Mouse (Mus musculus) thymus, postnatal 25 days (tissue): ENCODE data around the gene Daam2.

Source experiments
- DNase-seq: peaks from one replicate; pipeline ENCODE4 v3.0.0; 2022

Daam2 gene

DNA sequence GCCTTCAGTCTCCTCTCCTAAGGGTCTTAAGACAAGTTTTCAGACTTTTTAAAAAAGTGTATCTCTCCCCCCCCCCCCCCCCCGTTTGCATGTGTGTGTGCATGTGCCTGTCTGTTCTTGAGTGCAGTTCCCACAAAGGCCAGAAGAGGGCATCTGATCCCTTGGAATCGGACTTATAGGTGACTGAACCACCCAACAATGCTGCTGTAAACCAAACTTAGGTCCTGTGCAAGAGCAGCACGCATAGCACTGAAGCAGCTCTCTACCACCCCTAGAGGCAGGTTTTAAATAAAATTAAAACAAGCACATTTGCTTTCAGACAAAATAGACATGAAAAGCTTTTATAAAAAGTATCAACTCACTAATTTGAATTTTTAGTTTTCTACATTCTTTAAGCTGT is 33.9 kb downstream of the Daam2 start:
- DNase-seq: peak; percentile 23

DNA sequence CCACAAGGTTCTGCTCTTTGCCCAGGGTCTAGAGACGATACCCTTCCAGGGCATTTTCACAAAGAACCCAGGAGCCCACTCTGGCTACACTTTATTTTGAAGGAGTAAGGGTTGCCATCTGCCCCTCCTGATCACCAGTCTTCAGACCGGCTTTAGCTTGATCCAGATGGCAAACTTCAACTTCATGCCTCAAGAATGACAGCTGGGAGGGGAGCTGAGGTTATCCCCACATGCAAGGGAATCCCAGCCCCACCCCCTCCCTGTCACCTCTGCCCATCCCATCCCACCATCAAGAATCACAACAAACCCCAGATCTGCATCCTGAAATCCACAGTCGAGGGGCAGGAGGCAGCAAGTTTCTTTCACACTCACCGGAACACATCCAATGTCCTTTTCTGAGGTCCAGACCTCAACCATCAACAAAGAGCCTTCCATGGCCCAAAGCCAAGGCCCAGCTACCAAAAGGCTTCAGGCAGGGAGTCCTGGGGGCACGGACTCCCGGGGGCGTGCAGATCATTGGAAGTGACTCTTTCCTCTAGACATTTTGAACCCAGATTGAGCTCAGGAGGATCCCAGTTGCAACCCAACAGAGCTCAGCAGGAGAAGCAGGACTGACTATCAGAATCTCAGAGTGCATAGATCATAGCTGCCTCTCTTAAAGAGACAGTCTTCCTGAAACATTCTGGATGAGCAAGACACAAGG is 35.5 kb downstream of the Daam2 start:
- no peak for DNase-seq

DNA sequence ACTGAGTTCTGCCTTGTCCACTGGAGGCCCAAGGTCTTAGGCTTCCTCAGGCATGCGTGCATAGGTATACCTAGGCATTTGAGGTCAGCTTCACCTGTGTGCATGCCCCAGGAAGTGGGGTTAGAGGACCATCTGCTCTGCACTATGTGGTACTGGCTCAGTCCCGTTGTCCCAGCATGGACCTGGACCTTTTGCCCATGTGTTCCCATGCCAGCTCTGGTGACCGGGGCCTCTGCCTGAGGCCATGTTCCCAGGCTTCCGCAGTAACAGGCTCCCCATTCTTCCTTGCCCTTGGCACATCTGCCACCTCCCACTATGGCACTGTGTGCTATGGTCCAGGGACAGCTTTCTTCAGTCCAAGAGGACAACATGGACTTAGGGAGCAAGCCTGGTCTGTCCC is 36.1 kb downstream of the Daam2 start:
- DNase-seq: no peak

DNA sequence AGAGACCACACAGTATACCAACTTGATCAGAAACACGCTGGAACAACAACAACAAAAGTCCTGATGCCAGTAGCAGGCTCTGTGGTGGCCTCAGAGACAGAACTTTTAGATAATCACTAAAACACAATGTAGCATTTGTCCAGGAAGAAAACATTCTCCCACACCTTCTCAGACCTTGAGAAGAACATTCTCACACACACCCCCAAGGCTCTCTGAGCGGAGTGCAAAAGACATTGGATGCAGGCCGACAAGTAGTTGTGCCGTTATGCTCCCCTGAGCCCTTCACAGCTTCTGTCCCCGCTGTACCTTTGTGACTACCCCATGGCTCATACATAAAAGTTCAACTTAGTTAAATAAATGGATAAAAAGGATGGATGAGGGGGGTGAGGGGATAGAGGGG is 37.6 kb downstream of the Daam2 start:
- DNase-seq: no peak

DNA sequence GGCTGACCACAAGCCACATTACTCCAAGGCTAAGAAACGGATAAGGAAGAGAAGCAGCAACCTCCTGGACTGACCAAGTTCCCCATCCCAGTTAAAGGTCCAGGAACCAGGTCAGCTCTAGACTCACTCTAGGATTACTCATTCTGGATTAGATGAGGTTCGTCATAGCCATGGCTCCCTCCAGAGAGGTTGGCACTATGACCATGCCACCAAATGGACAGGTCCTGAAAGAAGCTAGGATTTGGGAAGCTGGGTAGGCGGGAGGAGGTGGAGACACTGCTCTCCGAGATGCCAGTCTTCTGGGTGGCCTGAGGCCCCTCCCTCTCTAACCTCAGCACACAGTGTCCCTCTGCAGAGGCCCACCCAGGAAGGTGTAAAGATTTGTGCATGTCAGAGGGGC is 38.2 kb downstream of the Daam2 start:
- no peak for DNase-seq

DNA sequence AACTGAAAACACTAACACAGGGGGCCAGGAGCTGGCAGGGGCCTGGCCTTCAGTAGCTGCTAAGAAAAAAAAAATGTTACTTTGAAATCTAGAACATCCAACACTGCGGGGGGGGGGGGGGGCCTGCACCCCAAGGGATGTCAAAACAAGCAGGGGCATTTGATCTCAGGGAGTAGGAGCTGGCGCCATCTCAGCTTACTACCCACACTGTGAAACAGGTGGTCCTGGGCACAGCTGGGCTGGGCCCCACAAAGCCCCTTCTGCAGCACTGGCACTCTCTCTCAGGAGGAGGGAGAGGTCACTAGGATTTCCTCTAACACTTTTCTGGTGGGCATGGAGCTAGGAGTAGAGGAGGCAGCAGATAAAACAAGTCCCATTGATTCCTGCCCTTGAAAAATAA is 39.6 kb downstream of the Daam2 start:
- no peak for DNase-seq

DNA sequence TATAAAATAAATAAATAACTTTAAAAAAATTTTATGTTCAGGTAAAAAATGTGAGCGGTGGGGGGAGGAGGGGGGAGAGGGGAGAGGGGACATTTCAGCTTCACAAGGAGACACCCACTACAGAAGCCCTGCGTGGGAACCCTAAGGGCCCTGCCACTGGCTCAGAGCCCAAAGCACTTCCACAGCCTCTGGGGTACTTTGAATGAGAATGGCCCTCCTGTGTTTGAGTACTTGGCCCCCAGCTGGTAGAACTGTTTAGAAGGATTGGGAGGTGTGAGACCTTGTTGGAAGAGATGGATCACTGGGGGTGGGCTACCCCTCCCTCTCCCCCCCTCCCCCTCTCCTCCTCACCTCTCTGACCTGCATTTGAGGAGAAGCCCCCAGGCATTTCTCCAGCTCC is 41.7 kb downstream of the Daam2 start:
- no peak for DNase-seq

DNA sequence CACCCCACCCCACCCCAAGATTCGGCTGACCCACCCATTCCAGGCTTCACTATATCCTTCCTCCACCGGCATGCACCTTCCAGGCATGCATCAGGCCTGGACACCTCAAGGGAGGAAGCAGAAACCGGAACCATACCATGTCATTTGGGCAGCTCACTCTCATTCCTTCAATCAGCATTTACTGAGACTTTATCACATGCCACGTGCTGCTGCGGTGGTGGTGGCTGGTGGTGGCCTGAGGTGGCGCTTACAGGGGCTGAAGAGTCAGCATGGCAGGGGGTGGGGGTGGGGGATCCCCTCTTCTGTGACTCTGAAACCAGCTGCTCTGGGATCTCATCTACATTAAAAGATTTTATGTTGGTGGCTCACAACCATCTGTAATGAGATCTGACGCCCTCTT is 42.1 kb downstream of the Daam2 start:
- no peak for DNase-seq

DNA sequence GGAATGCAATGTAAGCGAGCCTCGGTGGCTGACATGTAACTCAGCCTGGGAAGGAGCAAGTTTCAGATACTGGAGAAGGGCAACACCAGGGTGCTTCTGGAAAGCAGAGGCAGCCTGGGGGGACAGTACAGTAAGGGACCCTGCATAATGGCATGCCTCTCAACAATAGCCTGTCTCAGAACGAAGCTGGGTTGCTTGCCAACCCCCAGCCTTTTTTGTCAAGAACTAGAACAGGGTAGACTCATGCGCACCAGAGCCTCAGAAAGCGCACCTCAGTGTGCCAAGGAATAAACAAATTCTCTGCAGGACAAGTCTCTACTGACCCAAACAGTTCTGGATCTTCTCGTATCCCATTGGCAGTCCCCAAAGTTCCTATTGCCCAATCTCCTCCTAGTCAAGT is 43.5 kb downstream of the Daam2 start:
- DNase-seq: no peak

DNA sequence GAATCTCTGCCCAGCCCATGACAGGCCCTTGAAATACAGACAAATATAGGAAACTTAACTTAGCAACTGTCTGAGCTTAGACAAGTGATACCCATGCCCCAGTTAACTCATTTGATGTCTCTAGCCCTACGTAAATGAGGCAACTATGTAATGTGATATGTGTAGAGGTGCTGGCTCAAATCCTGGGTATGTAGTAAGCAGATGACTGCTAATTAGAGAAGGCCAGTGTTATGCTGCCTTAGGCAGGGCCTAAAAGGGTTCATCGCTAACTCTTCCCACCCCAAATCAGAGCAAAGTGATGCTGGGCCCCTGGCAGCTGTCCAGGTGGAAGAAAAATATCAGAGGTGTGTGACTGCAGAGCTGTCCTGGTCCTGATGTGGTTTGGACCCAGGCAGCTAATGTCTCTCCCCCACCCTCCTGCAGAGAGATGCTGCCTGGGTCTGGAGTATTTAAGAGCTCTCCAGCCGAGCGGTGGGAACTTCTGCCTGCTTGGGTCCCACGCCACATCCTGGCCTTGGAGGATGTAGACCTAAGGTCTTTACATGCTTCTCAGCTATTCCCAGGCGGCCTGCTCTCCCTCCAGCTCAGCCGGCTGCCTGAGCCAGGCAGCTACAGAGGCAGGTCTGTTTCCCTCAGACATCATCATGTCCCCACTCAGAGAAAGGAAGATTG is 44.4 kb downstream of the Daam2 start:
- DNase-seq: no peak

DNA sequence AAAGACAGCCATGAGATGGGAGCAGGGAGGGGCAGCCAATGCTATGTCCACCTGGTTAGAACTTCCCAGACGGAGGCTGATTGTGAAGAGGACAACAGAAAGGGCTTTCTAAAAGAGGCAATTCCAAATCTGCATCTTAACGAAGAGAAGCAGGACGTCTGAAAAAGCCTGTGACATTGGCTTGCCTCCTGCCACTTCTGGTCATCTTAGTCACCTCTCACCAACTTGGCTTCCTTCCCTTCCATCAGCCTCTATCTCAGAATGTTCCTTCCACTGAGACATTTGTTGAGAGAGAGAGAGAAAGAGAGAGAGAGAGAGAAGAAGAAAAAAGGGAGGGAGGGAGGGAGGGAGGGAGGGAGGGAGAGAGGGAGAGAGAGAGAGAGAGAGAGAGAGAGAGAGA is 47.1 kb downstream of the Daam2 start:
- DNase-seq: no peak

DNA sequence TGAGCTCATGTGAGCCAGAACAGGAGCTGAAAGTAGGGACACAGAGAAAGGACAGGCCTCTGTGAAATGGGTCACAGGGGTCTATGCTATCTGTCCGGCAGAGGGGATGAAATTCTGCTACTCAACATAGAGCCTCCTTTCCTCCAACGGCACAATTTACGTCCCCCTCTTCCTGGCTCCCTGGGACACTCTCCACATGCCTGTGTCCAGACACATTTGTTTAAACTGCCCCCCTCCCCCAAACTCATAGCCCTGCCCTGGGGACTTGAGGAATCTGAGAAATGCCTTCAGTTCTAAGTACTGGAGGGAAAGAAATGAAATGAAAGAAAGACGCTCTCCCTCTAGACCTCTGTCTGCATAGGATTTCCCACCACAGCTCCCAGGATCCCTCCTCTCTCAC is 48.5 kb downstream of the Daam2 start:
- no peak for DNase-seq

DNA sequence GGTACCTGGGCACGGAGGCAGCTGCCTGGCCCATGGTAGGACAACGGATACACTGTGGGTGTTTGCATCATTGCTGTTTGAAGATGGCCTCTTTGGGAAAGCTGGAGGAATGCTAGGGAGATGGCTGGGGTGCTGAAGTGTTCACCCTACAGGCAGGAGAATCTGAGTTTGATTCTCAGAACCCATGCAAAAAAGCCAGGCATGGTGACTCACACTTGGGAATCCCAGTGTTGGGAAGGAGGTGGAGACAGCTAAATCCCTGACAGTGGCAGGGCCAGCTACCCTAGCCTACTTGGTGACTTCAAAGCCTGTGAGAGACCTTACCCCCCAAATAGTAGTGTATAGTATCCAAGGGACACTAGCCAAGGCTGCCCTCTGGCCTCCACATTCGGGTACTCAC is 49.0 kb downstream of the Daam2 start:
- no peak for DNase-seq

DNA sequence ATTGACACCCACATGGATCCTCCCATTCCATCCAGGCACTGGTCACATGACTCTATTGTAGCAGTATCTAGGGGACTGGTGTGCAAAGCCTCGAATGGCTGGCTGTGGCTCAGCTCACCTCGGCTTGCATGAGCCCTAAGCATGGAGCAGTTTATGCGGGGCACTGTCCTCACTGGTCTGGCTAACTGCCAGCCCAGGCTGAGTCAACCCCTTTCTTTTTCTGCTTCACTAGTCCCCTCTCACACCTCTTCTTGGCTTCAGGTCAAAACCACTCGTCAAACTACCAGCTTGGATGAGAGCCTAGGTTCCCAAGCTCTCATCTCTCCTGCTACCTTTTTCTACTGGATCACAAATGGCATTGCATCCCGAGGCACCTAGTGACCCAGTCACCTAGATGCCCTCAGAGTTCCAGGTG is 51.5 kb downstream of the Daam2 start:
- no peak for DNase-seq

DNA sequence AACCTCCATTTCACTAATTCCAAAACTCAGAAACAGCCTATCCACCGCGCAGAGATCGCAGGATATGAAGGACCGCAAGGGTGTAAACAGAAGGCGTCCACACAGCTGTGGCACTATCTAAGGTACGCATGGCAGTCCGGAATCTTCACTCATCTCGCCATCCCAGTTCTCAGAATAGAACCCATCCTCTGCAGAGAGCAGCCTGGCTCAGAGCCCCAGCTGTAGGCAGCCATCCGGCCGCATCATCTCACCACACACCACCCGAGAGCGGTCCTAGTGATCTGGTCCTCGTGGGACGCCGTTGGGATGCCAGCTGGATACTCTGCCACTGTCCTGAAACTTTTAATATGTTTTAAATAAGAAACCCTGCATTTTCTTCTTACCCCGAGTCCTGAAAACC is 54.7 kb downstream of the Daam2 start:
- DNase-seq: no peak

DNA sequence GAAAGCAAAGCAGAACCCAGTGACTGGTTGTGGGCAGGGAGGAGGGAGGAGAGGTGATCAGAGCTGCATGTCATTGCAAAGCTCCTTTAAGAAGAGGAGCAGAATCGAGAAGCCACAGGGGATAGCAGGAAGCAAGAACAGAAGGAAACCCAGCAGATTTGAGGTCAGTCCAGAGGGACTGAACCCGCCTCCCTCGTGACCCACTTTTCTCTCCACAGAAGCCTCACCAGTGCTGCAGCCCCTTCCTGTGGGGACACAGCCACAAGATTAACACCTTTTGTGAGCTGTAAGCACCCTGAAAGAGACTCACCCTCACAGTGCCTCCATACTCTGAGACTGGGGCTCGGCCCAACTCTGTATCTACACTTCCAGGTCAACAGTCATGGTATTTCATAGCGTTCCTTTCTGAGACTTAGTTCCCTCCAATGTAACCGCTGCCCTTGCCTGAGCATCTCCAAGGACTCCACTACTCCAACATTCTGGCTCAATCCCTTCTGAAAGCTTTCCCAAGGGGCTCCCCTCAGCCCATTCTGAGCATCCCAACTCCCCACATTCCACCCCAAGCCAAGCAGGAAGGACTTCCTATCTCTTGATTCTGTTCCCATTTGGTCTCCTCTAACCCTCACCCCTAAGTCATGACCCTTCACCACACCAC is 60.8 kb downstream of the Daam2 start:
- no peak for DNase-seq

DNA sequence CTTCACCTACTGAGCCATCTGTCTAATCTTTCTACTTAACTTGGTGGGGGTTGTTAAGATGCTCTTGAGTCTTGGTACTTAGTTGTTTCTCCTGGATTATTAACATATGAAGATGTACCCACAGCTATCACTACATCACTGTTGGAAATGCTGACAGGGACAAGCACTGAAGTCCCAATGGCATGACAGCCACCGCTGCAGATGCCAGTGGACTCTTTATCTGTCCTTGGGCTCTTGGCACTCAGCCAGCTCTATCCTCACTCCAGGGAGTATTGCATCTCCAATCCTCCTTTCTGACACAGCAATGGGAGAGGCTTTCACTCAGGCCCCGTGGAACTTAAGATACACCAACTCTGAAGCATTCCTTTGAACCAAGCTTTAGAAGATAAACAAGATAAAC is 63.9 kb downstream of the Daam2 start:
- no peak for DNase-seq

DNA sequence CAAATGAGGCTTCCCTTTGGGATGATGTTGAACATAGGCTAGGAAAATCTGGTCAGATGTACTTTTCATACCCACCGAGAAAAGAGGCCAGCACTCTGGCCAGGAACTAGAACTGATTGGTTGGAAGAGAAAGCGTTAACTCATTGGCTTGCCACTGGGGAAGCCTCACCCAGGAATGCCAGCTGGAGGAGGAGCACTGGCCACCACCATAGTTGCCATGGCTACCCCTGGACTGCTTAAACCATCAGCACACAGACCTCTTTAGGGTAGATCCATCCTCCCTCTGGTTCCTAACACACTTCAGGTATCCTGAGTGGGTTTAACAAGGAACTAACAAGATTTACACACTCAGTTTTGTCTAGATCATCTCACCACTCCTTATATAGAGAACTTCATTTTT is 64.5 kb downstream of the Daam2 start:
- no peak for DNase-seq

DNA sequence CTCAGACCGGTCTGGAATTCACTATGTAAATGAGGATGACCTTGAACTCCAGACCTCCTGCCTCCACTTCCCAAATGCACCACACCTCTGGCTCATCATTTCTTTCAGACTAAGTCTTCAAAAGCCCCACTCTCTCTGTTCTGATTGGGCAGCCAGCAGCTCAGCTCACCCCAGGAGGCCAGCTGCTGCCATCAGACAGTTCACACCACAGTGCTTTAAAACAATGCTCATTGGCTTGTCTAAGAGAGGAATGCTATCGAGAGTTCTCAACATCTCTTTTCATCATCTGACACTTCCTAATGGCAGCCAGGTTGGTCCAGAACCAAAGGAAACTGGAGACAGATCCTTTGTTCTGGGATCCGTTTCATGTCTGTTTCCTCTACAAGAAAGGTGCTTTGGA is 66.0 kb downstream of the Daam2 start:
- DNase-seq: no peak

DNA sequence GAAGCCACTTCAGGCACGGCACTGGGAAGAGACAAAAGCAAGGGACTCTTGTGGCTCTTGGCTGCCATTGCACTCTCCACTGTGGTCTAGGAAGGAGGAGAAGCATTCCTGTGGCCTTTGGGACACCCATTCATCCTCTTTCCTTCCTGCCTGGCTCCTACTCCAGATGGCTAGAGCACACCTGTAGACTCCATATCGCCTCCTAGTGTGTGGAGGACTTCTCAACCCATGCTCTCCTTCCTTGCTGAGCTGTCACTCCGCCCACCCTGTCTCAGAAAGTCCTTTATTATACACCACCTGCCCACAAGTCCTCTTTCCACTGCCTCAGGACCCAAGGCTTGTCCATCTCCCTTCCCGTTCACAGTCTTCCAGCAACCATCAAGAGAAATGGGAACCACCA is 70.9 kb downstream of the Daam2 start:
- DNase-seq: no peak

DNA sequence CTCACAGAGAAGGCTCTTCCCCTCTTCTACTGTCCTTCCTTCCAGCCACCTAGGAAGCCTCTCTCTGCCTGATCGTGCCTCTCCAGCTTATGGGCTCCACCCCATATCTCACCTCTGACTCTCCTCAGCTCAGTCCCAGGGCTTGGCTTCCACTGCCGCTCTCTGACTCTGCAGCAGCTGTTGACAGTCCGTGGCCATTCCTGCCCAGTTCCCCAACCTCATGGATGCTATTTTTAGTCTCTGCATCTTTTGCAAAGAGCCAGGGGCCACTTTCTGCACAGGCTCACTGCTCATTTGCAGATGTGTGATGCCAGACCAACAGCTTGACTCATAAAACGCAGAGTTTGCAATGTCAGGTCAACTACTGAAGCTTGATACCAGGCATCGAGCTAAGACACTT is 75.0 kb downstream of the Daam2 start:
- no peak for DNase-seq

DNA sequence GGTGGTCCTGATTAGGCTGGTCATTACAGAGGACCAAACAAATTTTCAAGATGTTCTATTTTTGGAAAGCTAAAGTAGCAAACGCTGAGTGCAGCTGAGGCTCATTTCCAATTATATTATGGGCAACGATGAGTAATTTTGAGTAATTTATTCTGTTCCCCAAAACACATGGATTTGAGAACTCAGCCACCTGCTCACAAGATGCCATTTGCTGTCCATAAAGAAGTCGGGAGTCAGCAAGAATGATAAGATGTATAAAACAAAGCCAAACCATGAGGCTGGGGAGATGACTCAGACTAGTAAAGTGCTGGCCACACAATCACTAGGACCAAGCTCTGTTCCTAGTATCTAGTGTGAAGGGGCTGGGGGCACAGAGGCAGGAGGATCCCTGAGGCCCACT is 79.7 kb downstream of the Daam2 start:
- no peak for DNase-seq

DNA sequence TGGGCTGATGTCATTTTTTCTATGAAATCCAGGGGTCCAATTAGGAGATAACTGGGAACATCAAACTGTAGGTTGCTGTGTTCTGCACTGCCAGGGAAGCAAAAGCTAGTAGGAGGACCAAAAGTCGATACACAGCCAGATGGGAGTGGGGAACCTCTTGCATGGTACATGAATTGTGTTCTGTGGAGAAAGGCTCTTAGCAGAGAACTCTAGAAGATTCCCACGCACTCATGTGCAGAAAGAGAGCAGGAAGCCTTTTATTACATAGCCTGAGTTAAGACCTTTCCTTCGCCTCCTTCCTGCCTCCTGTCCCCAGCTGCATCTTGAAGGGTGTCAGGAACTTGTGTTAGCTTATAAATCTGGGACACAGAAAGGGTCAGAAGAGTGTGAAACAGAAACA is 82.3 kb downstream of the Daam2 start:
- DNase-seq: no peak

DNA sequence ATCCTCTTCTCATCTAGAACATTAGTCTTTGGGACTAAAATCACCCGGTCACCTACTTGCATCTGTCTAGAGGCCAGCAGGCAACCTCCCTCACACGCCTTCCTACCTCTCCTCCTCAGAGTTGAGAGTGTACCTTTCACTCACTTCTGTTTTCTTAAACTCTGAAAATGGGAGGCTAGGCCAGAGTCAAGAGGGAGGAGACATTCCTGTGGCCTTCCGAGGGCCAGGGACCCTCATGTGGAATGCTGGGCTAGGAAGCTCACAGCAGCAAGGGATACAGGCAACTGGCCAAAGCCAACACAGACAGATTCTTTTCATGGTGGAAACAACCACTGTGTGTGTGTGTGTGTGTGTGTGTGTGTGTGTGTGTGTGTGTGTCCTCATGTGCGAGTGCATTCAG is 86.8 kb downstream of the Daam2 start:
- no peak for DNase-seq

DNA sequence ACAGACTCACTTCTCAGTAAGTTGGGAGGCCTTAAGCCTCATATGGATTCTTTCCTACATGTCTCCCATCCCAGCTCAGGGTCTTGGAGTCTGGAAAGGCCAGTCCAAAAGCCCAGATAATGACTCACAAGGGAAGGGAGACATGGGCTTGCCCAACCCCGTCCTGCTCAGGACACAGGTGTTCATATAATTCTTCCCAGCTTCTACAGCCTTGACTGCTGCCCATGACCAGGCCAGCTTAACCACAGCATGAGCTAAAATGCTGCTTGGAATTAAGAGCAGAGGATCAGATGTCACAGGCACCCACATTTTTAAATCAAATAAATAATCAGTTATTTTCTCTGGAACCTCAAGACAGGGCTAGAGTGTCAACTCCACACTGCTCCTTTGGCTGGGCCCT is 89.0 kb downstream of the Daam2 start:
- DNase-seq: no peak
